Mouse (Mus musculus): ENCODE results near the gene Ugt1a5.
"Not testable (repeated sequence)": the region's sequence is repeated elsewhere in the genome, so short reads cannot be mapped to it uniquely, and the experiment has no call there.

DNA sequence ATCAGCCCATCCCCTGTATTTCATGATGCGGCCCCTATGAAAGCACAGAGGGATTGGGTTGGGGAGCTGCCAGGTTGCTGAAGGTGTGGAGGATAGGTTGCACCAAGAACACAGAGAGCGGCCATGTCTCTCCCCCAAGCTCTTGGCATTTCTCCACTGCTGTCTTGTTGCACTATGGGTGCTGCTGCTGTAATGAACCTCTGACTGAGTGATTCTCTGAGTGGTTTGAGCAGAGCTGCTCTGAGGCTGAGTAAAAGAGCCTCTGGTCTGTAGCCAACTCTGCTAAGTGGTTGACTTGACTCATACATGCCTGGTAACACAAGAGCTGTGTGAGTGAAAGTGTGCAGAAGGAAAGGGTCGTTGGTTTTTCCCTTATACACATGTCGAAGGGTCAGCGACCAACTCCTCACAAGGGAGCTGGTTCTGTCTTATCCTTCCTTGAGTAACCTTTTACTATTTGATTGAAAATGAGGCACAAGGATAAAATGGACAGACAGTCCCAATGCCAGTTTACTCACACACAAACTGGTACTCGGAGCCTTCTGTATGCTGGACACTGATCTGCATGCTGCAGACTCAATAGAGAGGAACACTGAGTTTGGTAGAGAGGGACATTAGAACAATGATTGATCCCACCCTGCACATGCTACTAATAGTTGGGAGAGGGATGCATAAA lies 30.4 kb upstream of the Ugt1a5 start:
- not testable (repeated sequence) for TF ChIP-seq E2F4 (IDR thresholded peaks at IDR 0.05; ENCODE audit: insufficient read depth); POLR2AphosphoS2 (IDR thresholded peaks at IDR 0.05; ENCODE audit: insufficient read length, low read depth); TCF3 (IDR thresholded peaks at IDR 0.05; ENCODE audit: insufficient read length, low read depth); CEBPB (IDR thresholded peaks at IDR 0.05; ENCODE audit: insufficient read depth, poor library complexity, severe bottlenecking); SRF (IDR thresholded peaks at IDR 0.05; ENCODE audit: control insufficient read depth, insufficient read length, low read depth); POLR2A (IDR thresholded peaks at IDR 0.05; ENCODE audit: insufficient read length, low read depth); MYOD1 (IDR thresholded peaks at IDR 0.05; ENCODE audit: control insufficient read depth in 1 of 3, insufficient read length in 2 of 3, low read depth in 2 of 3); TCF12 (IDR thresholded peaks at IDR 0.05; ENCODE audit: insufficient read depth, poor library complexity, severe bottlenecking)

Data from myocyte (in vitro differentiated cells).